Mouse (Mus musculus) T-helper 17 cell (primary cell): ENCODE results near the gene Slc6a9.

Source experiments
- in situ Hi-C, 2 experiments: fragments of 300-600 bp; cut with MboI, MseI; formaldehyde crosslinking; loops; 1 replicate in 1 of 2; 2 replicates in 1 of 2; pipeline ENCODE4 v1.15.1; 2025; ENCODE audit warnings: high pct_unique_total_duplicates in 2 of 2

Gene Slc6a9

GRCm38 (mm10) chr4:117834457-117834844 lies at the start of gene Slc6a9:
Gene Slc6a9, plus strand, starts transcription at chr4:117834506.
- in situ Hi-C loops: no loop called here

GRCm38 (mm10) chr4:117786963-117787362 lies 47.3 kb upstream of the Slc6a9 start:
- in situ Hi-C loops: no loop called here

- in situ Hi-C loops: no loop called here
Measured at GRCm38 (mm10) chr4:117788308-117788707, 46.0 kb upstream of the Slc6a9 start.

- in situ Hi-C loops: loop anchor here in 1 of 2 experiments (10.0 kb wide), 1 partner anchor 95 kb away; no protein-coding TSS in a partner anchor
Measured at GRCm38 (mm10) chr4:117799904-117800303, 34.4 kb upstream of the Slc6a9 start.

- in situ Hi-C loops: no loop called here
Measured at GRCm38 (mm10) chr4:117806992-117807391, 27.3 kb upstream of the Slc6a9 start.

GRCm38 (mm10) chr4:117810933-117811332 lies 23.4 kb upstream of the Slc6a9 start:
- in situ Hi-C loops: no loop called here

- in situ Hi-C loops: no loop called here
Measured at GRCm38 (mm10) chr4:117813591-117814192, 20.6 kb upstream of the Slc6a9 start.

- in situ Hi-C loops: no loop called here
Measured at GRCm38 (mm10) chr4:117814333-117814732, 20.0 kb upstream of the Slc6a9 start.

- in situ Hi-C loops: no loop called here
Measured at GRCm38 (mm10) chr4:117816776-117817175, 17.5 kb upstream of the Slc6a9 start.

- in situ Hi-C loops: no loop called here
Measured at GRCm38 (mm10) chr4:117818032-117818431, 16.3 kb upstream of the Slc6a9 start.

- in situ Hi-C loops: no loop called here
Measured at GRCm38 (mm10) chr4:117828572-117829145, 5.6 kb upstream of the Slc6a9 start.

- in situ Hi-C loops: no loop called here
Measured at GRCm38 (mm10) chr4:117829260-117830123, 4.8 kb upstream of the Slc6a9 start.

GRCm38 (mm10) chr4:117830124-117830551 lies 4.2 kb upstream of the Slc6a9 start:
- in situ Hi-C loops: no loop called here

GRCm38 (mm10) chr4:117830801-117831200 lies 3.5 kb upstream of the Slc6a9 start:
- in situ Hi-C loops: no loop called here

GRCm38 (mm10) chr4:117831499-117831898 lies 2.8 kb upstream of the Slc6a9 start:
- in situ Hi-C loops: no loop called here

GRCm38 (mm10) chr4:117831920-117832691 lies 2.2 kb upstream of the Slc6a9 start:
- in situ Hi-C loops: no loop called here

GRCm38 (mm10) chr4:117834845-117835530 lies 682 bp downstream of the Slc6a9 start:
- in situ Hi-C loops: no loop called here

- in situ Hi-C loops: no loop called here
Measured at GRCm38 (mm10) chr4:117835531-117836111, 1.3 kb downstream of the Slc6a9 start.

GRCm38 (mm10) chr4:117836204-117836767 lies 2.0 kb downstream of the Slc6a9 start:
- in situ Hi-C loops: no loop called here

GRCm38 (mm10) chr4:117837271-117837670 lies 3.0 kb downstream of the Slc6a9 start:
- in situ Hi-C loops: no loop called here
